Mouse (Mus musculus): ENCODE data around the gene Rgs19. TPM values are rescaled to one million over a fixed set of nuclear protein-coding genes. Genes with fewer than 3 reads are reported as not detected.

Rgs19 gene
- polyA plus RNA-seq (2017; shearing (Covaris generic)), result 239 TPM

GRCm38 (mm10) chr2:181693339-181694280, at the start of gene Rgs19:
TSS of gene Rgs19 (minus strand) at chr2:181693977.

GRCm38 (mm10) chr2:181714903-181715326, 21.1 kb upstream of the Rgs19 start, which contains the start of gene Oprl1:
TSS of gene Oprl1 (plus strand) at chr2:181715016.

GRCm38 (mm10) chr2:181698241-181698640, 4.5 kb upstream of the Rgs19 start, which contains the start of gene Lkaaear1:
TSS of gene Lkaaear1 (minus strand) at chr2:181698442.

GRCm38 (mm10) chr2:181679951-181680715, 13.6 kb downstream of the Rgs19 start, which contains the start of gene Tcea2:
TSS of gene Tcea2 (plus strand) at chr2:181680310.

GRCm38 (mm10) chr2:181671326-181671725, 22.5 kb downstream of the Rgs19 start, which contains the start of gene Sox18:
TSS of gene Sox18 (minus strand) at chr2:181671640.

GRCm38 (mm10) chr2:181656734-181657133, 37.0 kb downstream of the Rgs19 start, which contains the start of gene Gm29797:
TSS of gene Gm29797 (plus strand) at chr2:181657034.

Other genes with a start within 250 kb of the Rgs19 start
- gene Zbtb46, start 234.6 kb downstream of the Rgs19 start, polyA plus RNA-seq (2017; shearing (Covaris generic)), result 1.5 TPM
- not detected for gene Abhd16b, start 200.8 kb downstream of the Rgs19 start, polyA plus RNA-seq (2017; shearing (Covaris generic))
- gene Tpd52l2, start 196.8 kb downstream of the Rgs19 start, polyA plus RNA-seq (2017; shearing (Covaris generic)), result 105 TPM
- gene Dnajc5, start 173.5 kb downstream of the Rgs19 start, polyA plus RNA-seq (2017; shearing (Covaris generic)), result 85.7 TPM
- 197 TPM for gene Uckl1, start 109.1 kb downstream of the Rgs19 start, polyA plus RNA-seq (2017; shearing (Covaris generic))
- 102 TPM for gene Prpf6, start 102.1 kb downstream of the Rgs19 start, polyA plus RNA-seq (2017; shearing (Covaris generic))
- gene Zfp512b, start 101.2 kb downstream of the Rgs19 start, polyA plus RNA-seq (2017; shearing (Covaris generic)), result 18.5 TPM
- 6.1 TPM for gene Samd10, start 94.8 kb downstream of the Rgs19 start, polyA plus RNA-seq (2017; shearing (Covaris generic))
- not detected for gene Gm29797, start 36.9 kb downstream of the Rgs19 start, polyA plus RNA-seq (2017; shearing (Covaris generic))
- not detected for gene Sox18, start 22.3 kb downstream of the Rgs19 start, polyA plus RNA-seq (2017; shearing (Covaris generic))
- gene Tcea2, start 13.7 kb downstream of the Rgs19 start, polyA plus RNA-seq (2017; shearing (Covaris generic)), result 16.3 TPM
- gene Lkaaear1, start 4.5 kb upstream of the Rgs19 start, polyA plus RNA-seq (2017; shearing (Covaris generic)), result not detected
- 0.27 TPM for gene Oprl1, start 21.0 kb upstream of the Rgs19 start, polyA plus RNA-seq (2017; shearing (Covaris generic))
- gene Myt1, start 69.4 kb upstream of the Rgs19 start, polyA plus RNA-seq (2017; shearing (Covaris generic)), result not detected
- 85.1 TPM for gene Pcmtd2, start 143.9 kb upstream of the Rgs19 start, polyA plus RNA-seq (2017; shearing (Covaris generic))
- 32.1 TPM for gene Polr3k, start 170.4 kb upstream of the Rgs19 start, polyA plus RNA-seq (2017; shearing (Covaris generic))